In genomic region chr2:170031226-170031625, GRCm38 (mm10) we compare ENCODE assay signal across 18 mouse cellular contexts.
"Had no signal": no experiment of that assay in that cellular context is flagged by ENCODE, and none has a peak within 500 bp of the region (broad histone marks: within the 10 kb centered on the region; RNA-seq: fewer than 3 reads in every experiment).

No protein-coding gene starts in this region.

- H3K36me3 ChIP-seq: liver, embryonic 15.5 days; midbrain, embryonic 10.5 days; neural tube, embryonic 15.5 days had no signal

- H3K4me1 ChIP-seq: liver, embryonic 15.5 days; midbrain, embryonic 10.5 days had no signal

- ATAC-seq: intestine, postnatal 0 days had no signal

- H3K4me3 ChIP-seq: liver, embryonic 15.5 days; midbrain, embryonic 10.5 days; myocyte; neural tube, embryonic 15.5 days had no signal

- H3K27me3 ChIP-seq: liver, embryonic 15.5 days; neural tube, embryonic 15.5 days had no signal

- H3K9ac ChIP-seq: liver, embryonic 15.5 days; lung, embryonic 14.5 days; neural tube, embryonic 15.5 days had no signal

- H3K27ac ChIP-seq: liver, embryonic 15.5 days; midbrain, embryonic 10.5 days; neural tube, embryonic 15.5 days had no signal

- H3K4me2 ChIP-seq: liver, embryonic 11.5 days; liver, embryonic 15.5 days; lung, embryonic 14.5 days; neural tube, embryonic 15.5 days had no signal

- DNase-seq: kidney, adult 8-10 months; kidney, postnatal 25 days; layer of hippocampus, adult 9-11 months; left cerebral cortex, postnatal 4 days; lung, embryonic 14.5 days; lung, postnatal 10 days; lung, postnatal 4 days; midbrain, embryonic 14.5 days; right cerebral cortex, postnatal 4 days; spleen, adult 18-20 months; thymus, adult 18-20 months; thymus, postnatal 14 days had no signal

- H3K9me3 ChIP-seq: liver, embryonic 15.5 days; neural tube, embryonic 15.5 days had no signal
